Mouse (Mus musculus) mouse embryonic stem cell (cell line): Measurements from ENCODE around the gene Gm4312.
"Not testable (repeated sequence)": the region's sequence is repeated elsewhere in the genome, so short reads cannot be mapped to it uniquely, and the experiment has no call there.

Experiments
- in situ Hi-C, 2 experiments: fragments of 300-500 bp; cut with MboI; formaldehyde crosslinking; loops; 1 replicate in 1 of 2; 3 replicates in 1 of 2; pipeline ENCODE4 v1.14.3; 2019 to 2020; ENCODE audit warnings: low sequenced_read_pairs in 2 of 2, low pct_unique_long_range_greater_than_20kb in 1 of 2, mixed read lengths in 1 of 2; ENCODE audit not compliant: unreplicated experiment in 1 of 2

Gm4312 gene

DNA sequence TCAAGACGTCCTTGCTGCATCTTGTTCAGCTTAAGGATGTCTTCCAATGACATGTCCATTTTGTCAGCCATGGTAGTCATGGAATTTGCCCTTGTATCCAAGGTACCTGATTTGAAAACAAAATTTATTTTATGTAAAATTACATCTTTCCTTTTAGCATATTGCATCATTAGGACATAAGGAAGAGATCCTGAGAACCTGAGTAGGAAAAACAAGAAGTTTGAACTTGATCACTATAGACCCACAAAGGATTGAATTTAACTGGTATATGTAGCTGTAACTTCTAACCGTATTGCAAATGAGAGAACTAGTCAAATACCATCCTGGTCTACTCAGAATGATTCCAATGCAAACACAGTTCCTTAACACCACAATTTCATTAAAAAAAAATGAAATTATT is at the start of gene Gm4312:
Gene Gm4312 (minus strand): TSS at position 101 of the 400 bp plus-strand sequence.
- in situ Hi-C loops, result not testable (repeated sequence)

- in situ Hi-C loops, result loop anchor here (25.0 kb wide), 1 partner anchor 790 kb away; no protein-coding TSS in a partner anchor
Observed at GRCm38 (mm10) chr10:100427592-100427991, 45.2 kb upstream of the Gm4312 start.

- in situ Hi-C loops, result loop anchor here (25.0 kb wide), 1 partner anchor 128 kb away; no protein-coding TSS in a partner anchor
Observed at GRCm38 (mm10) chr10:100415566-100415965, 33.2 kb upstream of the Gm4312 start.

- in situ Hi-C loops, result loop anchor here (25.0 kb wide), 1 partner anchor 115 kb away; no protein-coding TSS in a partner anchor
Observed at GRCm38 (mm10) chr10:100402301-100402700, 19.9 kb upstream of the Gm4312 start.

DNA sequence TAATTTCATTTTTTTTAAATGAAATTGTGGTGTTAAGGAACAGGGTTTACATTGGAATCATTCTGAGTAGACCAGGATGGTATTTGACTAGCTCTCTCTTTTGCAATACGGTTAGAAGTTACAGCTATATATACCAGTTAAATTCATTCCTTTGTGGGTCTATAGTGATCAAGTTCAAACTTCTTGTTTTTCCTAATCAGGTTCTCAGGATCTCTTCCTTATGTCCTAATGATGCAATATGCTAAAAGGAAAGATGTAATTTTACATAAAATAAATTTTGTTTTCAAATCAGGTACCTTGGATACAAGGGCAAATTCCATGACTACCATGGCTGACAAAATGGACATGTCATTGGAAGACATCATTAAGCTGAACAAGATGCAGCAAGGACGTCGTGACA is 21.3 kb downstream of the Gm4312 start, which contains the start of gene Gm4307:
Gene Gm4307 (plus strand): TSS at position 301 of the 400 bp plus-strand sequence.
- in situ Hi-C loops, result not testable (repeated sequence)

DNA sequence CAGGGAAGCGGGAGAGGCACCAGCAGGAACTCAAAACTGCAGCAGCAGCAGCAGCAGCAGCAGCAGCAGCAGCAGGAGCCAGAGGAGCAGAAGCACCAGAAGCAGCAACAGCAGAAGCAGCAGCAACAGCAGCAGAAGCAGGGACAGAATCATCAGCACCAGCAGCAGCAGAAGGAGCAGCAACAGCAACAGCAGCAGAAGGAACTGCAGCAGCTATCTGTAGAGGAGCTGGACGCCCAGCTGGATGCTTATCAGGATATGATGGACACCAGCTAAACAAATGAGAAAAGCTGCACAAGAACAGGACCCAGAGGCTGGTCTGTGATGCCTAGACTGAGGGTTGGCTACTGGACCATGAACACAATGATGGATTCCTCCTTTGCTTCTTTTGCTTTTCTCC is 25.5 kb downstream of the Gm4312 start:
- in situ Hi-C loops, result not testable (repeated sequence)

GRCm38 (mm10) chr10:100350793-100351192 is 31.6 kb downstream of the Gm4312 start, which contains the start of gene Gm4305:
Gene Gm4305, plus strand, starts transcription at chr10:100351093.
- in situ Hi-C loops, result not testable (repeated sequence)

DNA sequence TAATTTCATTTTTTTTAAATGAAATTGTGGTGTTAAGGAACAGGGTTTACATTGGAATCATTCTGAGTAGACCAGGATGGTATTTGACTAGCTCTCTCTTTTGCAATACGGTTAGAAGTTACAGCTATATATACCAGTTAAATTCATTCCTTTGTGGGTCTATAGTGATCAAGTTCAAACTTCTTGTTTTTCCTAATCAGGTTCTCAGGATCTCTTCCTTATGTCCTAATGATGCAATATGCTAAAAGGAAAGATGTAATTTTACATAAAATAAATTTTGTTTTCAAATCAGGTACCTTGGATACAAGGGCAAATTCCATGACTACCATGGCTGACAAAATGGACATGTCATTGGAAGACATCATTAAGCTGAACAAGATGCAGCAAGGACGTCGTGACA is 36.7 kb downstream of the Gm4312 start, which contains the start of gene Gm4303:
Gene Gm4303 (plus strand): TSS at position 301 of the 400 bp plus-strand sequence.
- in situ Hi-C loops, result not testable (repeated sequence)

DNA sequence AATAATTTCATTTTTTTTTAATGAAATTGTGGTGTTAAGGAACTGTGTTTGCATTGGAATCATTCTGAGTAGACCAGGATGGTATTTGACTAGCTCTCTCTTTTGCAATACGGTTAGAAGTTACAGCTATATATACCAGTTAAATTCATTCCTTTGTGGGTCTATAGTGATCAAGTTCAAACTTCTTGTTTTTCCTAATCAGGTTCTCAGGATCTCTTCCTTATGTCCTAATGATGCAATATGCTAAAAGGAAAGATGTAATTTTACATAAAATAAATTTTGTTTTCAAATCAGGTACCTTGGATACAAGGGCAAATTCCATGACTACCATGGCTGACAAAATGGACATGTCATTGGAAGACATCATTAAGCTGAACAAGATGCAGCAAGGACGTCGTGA is 41.8 kb downstream of the Gm4312 start, which contains the start of gene Gm4302:
Gene Gm4302 (plus strand): TSS at position 301 of the 400 bp plus-strand sequence.
- in situ Hi-C loops, result not testable (repeated sequence)

DNA sequence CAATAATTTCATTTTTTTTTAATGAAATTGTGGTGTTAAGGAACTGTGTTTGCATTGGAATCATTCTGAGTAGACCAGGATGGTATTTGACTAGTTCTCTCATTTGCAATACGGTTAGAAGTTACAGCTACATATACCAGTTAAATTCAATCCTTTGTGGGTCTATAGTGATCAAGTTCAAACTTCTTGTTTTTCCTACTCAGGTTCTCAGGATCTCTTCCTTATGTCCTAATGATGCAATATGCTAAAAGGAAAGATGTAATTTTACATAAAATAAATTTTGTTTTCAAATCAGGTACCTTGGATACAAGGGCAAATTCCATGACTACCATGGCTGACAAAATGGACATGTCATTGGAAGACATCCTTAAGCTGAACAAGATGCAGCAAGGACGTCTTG is 47.0 kb downstream of the Gm4312 start, which contains the start of gene Gm4301:
Gene Gm4301 (plus strand): TSS at position 301 of the 400 bp plus-strand sequence.
- in situ Hi-C loops, result not testable (repeated sequence)
